Comparison of ENCODE assay signal across 8 mouse cellular contexts in genomic region chr5:115358872-115359271, GRCm38 (mm10). TPM values are rescaled to one million over a fixed set of nuclear protein-coding genes. Genes with fewer than 3 reads are reported as not detected.
DNase-seq lines count a peak whose midpoint lies in the region; ATAC-seq lines count a peak whose summit lies in the region.

No protein-coding gene starts in this region.

- DNase-seq in cerebellum, adult 11 months: peak; percentile 77
- peak; percentile 90 for DNase-seq in embryo, embryonic 10 days (ENCODE audit: low spot score)
- DNase-seq in gastrocnemius, postnatal 10 days: peak; percentile 95
- peak; percentile 97 for DNase-seq in intestine, embryonic 14.5 days (ENCODE audit: low spot score)
- DNase-seq in left cerebral cortex, postnatal 25 days (ENCODE audit: low spot score in 2 of 2): peak; percentile 73 to 74
- DNase-seq in mesoderm, embryonic 11.5 days (ENCODE audit: low read depth, low spot score): peak; percentile 88
- peak; percentile 59 to 87 for DNase-seq in spleen, adult 18-20 months

- H3K9ac ChIP-seq in intestine, embryonic 14.5 days (ENCODE audit: low read length): no peak overlapping the region

- no peaks in the 10 kb centered on the region for H3K9me3 ChIP-seq in intestine, embryonic 14.5 days (ENCODE audit: control insufficient read depth, low read length)

- no peak overlapping the region for H3K4me2 ChIP-seq in intestine, embryonic 14.5 days (ENCODE audit: low read length)

- H3K27me3 ChIP-seq in intestine, embryonic 14.5 days (replicated peaks; ENCODE audit: control insufficient read depth, insufficient read depth, low read length): no peaks in the 10 kb centered on the region

- 5% methylated on average over 12 of the region's 12 CpGs for whole genome bisulfite sequencing in intestine, embryonic 14.5 days

- no peak for ATAC-seq in cerebellum, adult (ENCODE audit: insufficient number of reproducible peaks, low FRiP score, low TSS enrichment)
- peak; percentile 54 for ATAC-seq in intestine, embryonic 14.5 days (replicated peaks; ENCODE audit: low FRiP score, low TSS enrichment, low read depth)

- H3K27ac ChIP-seq in intestine, embryonic 14.5 days (ENCODE audit: low read depth): no peak overlapping the region

- H3K4me1 ChIP-seq in intestine, embryonic 14.5 days (replicated peaks; ENCODE audit: control insufficient read depth, insufficient read depth, low read length): no peaks in the 10 kb centered on the region; the same call in 1 of the 2 replicates

- intact Hi-C loops in left cerebral cortex, postnatal 25 days (cut with DNase I): loop anchor here (1.0 kb wide), 1 partner anchor 82 kb away; no protein-coding TSS in a partner anchor

- H3K36me3 ChIP-seq in intestine, embryonic 14.5 days (ENCODE audit: control insufficient read depth, insufficient read depth, low read length): no peaks in the 10 kb centered on the region

- H3K4me3 ChIP-seq in intestine, embryonic 14.5 days (ENCODE audit: low read depth, low read length): no peak overlapping the region

RNA-seq across cellular contexts. Expression of gene Cox6a1, which starts 10.1 kb away (rescaled TPM):
- total RNA-seq in gastrocnemius, postnatal 10 days (2021): 100 to 1,000 TPM; 164 to 166 TPM
- polyA plus RNA-seq in intestine, embryonic 14.5 days (2014; fragmentation: Nextera tagmentation; extraction: Ambion mirVana): 1,031 and 1,178 TPM in 2 replicates
- total RNA-seq in left cerebral cortex, postnatal 25 days (2021): 100 to 1,000 TPM; 793 to 810 TPM

RNA-seq across cellular contexts. Expression of gene Triap1, which starts 17.8 kb away (rescaled TPM):
- total RNA-seq in gastrocnemius, postnatal 10 days (2021): 10 to 100 TPM; 15.8 to 15.9 TPM
- 59.8 and 65.9 TPM in 2 replicates for polyA plus RNA-seq in intestine, embryonic 14.5 days (2014; fragmentation: Nextera tagmentation; extraction: Ambion mirVana)
- 10 to 100 TPM; 27.0 to 29.0 TPM for total RNA-seq in left cerebral cortex, postnatal 25 days (2021)

RNA-seq across cellular contexts. Expression of gene Gatc, which starts 17.9 kb away (rescaled TPM):
- total RNA-seq in gastrocnemius, postnatal 10 days (2021): 10 to 100 TPM; 19.7 to 21.2 TPM
- 33.7 and 40.2 TPM in 2 replicates for polyA plus RNA-seq in intestine, embryonic 14.5 days (2014; fragmentation: Nextera tagmentation; extraction: Ambion mirVana)
- total RNA-seq in left cerebral cortex, postnatal 25 days (2021): 10 to 100 TPM; 19.9 to 20.9 TPM

RNA-seq across cellular contexts. Expression of gene Srsf9, which starts 31.9 kb away (rescaled TPM):
- total RNA-seq in gastrocnemius, postnatal 10 days (2021): 10 to 100 TPM; 21.3 to 24.1 TPM
- 226 and 231 TPM in 2 replicates for polyA plus RNA-seq in intestine, embryonic 14.5 days (2014; fragmentation: Nextera tagmentation; extraction: Ambion mirVana)
- total RNA-seq in left cerebral cortex, postnatal 25 days (2021): 10 to 100 TPM; 71.0 to 77.6 TPM

RNA-seq across cellular contexts. Expression of gene Dynll1, which starts 58.1 kb away (rescaled TPM):
- 100 to 1,000 TPM; 134 to 168 TPM for total RNA-seq in gastrocnemius, postnatal 10 days (2021)
- polyA plus RNA-seq in intestine, embryonic 14.5 days (2014; fragmentation: Nextera tagmentation; extraction: Ambion mirVana): 1,564 and 1,605 TPM in 2 replicates
- 100 to 1,000 TPM; 713 to 752 TPM for total RNA-seq in left cerebral cortex, postnatal 25 days (2021)

Comparison
In these comparisons a context has a peak if more than half of its experiments do, and no peak if none do; other contexts are left out.
1. RNA of gene Cox6a1, which starts 10.1 kb away (total RNA-seq): 793 to 810 TPM in left cerebral cortex, postnatal 25 days; 164 to 166 TPM in gastrocnemius, postnatal 10 days; every median in the first group is over 4 times any median in the second.
2. Peak in every context shown above with its lines, with median percentiles within 50 percentile points of each other: DNase-seq.